Mouse (Mus musculus): Measurements from ENCODE around the gene Cdc42se2. TPM values are rescaled to one million over a fixed set of nuclear protein-coding genes. Genes with fewer than 3 reads are reported as not detected.

The Cdc42se2 gene
- polyA plus RNA-seq, 1 experiment from 2014 or later, result 72.1 TPM

- DNase-seq (ENCODE audit: low spot score) (no peak), ATAC-seq (ENCODE audit: low read depth) (no peak)
- no peak overlapping the region for H3K27ac ChIP-seq (replicated peaks; ENCODE audit: low read depth, low read length)
- no peak overlapping the region for H3K9ac ChIP-seq (ENCODE audit: low read depth, low read length)
- peaks cover 7% of the 10 kb centered on the region for H3K4me1 ChIP-seq (ENCODE audit: control insufficient read depth, insufficient read depth, low read length)
- H3K4me3 ChIP-seq (ENCODE audit: low read depth, low read length), result no peak overlapping the region
- no peaks in the 10 kb centered on the region for H3K36me3 ChIP-seq (ENCODE audit: control insufficient read depth, insufficient read depth, low read length)
- no peaks in the 10 kb centered on the region for H3K9me3 ChIP-seq (ENCODE audit: control insufficient read depth, low read length)
- H3K27me3 ChIP-seq (replicated peaks; ENCODE audit: control insufficient read depth, insufficient read depth, low read length), result no peaks in the 10 kb centered on the region
- WGBS, result 86% methylated on average over 3 of the region's 3 CpGs
- peak overlapping the region; percentile 68; the same call in 1 of the 2 replicates for H3K4me2 ChIP-seq (ENCODE audit: low read depth, low read length)
These were observed 1.9 kb downstream of the Cdc42se2 start for GRCm38 (mm10) chr11:54785566-54785965.

DNA sequence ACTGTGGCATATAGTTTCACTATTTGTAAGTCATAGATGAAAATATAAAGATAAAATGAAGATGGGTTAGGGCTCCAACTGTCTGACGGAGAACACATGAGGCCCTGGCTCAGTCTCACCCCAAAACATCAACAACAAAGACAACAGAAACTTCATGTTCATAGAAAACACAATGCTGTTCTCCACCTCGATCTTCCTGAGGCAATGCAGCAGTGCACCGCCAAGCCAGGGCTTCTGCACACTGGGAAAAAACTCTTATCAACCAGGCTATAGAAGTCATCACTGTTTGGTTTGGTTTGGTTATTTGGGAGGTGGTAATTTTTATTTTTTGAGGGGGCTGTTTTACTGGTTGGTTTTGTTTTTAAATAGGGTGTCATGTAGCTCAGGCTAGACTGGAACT is 3.0 kb downstream of the Cdc42se2 start:
- H3K9me3 ChIP-seq (ENCODE audit: control insufficient read depth, low read length), result no peaks in the 10 kb centered on the region
- H3K4me1 ChIP-seq (ENCODE audit: control insufficient read depth, insufficient read depth, low read length), result peaks cover 7% of the 10 kb centered on the region
- H3K4me3 ChIP-seq (ENCODE audit: low read depth, low read length), result no peak overlapping the region
- H3K36me3 ChIP-seq (ENCODE audit: control insufficient read depth, insufficient read depth, low read length), result no peaks in the 10 kb centered on the region
- no peak for ATAC-seq (ENCODE audit: low read depth)
- no peak overlapping the region for H3K4me2 ChIP-seq (ENCODE audit: low read depth, low read length)
- WGBS, result 89% methylated on average over 3 of the region's 3 CpGs
- H3K9ac ChIP-seq (ENCODE audit: low read depth, low read length), result no peak overlapping the region
- no peak overlapping the region for H3K27ac ChIP-seq (replicated peaks; ENCODE audit: low read depth, low read length)
- no peaks in the 10 kb centered on the region for H3K27me3 ChIP-seq (replicated peaks; ENCODE audit: control insufficient read depth, insufficient read depth, low read length)
- DNase-seq (ENCODE audit: low spot score), result no peak

GRCm38 (mm10) chr11:54782253-54782652 is 5.2 kb downstream of the Cdc42se2 start:
- Histone ChIP-seq H3K4me3 (ENCODE audit: low read depth, low read length) (no peak overlapping the region), H3K9ac (ENCODE audit: low read depth, low read length) (no peak overlapping the region), H3K4me1 (ENCODE audit: control insufficient read depth, insufficient read depth, low read length) (peaks cover 7% of the 10 kb centered on the region), H3K4me2 (ENCODE audit: low read depth, low read length) (no peak overlapping the region), H3K27me3 (replicated peaks; ENCODE audit: control insufficient read depth, insufficient read depth, low read length) (no peaks in the 10 kb centered on the region), H3K27ac (replicated peaks; ENCODE audit: low read depth, low read length) (no peak overlapping the region), H3K9me3 (ENCODE audit: control insufficient read depth, low read length) (no peaks in the 10 kb centered on the region), H3K36me3 (ENCODE audit: control insufficient read depth, insufficient read depth, low read length) (no peaks in the 10 kb centered on the region)
- DNase-seq (ENCODE audit: low spot score), result no peak
- no peak for ATAC-seq (ENCODE audit: low read depth)
- WGBS, result 86% methylated on average over 6 of the region's 6 CpGs

GRCm38 (mm10) chr11:54779946-54780345 is 7.5 kb downstream of the Cdc42se2 start:
- Histone ChIP-seq H3K4me3 (ENCODE audit: low read depth, low read length) (no peak overlapping the region), H3K4me1 (ENCODE audit: control insufficient read depth, insufficient read depth, low read length) (no peaks in the 10 kb centered on the region), H3K36me3 (ENCODE audit: control insufficient read depth, insufficient read depth, low read length) (no peaks in the 10 kb centered on the region), H3K27me3 (replicated peaks; ENCODE audit: control insufficient read depth, insufficient read depth, low read length) (no peaks in the 10 kb centered on the region), H3K4me2 (ENCODE audit: low read depth, low read length) (no peak overlapping the region), H3K27ac (replicated peaks; ENCODE audit: low read depth, low read length) (no peak overlapping the region), H3K9me3 (ENCODE audit: control insufficient read depth, low read length) (no peaks in the 10 kb centered on the region), H3K9ac (ENCODE audit: low read depth, low read length) (no peak overlapping the region)
- no peak for DNase-seq (ENCODE audit: low spot score)
- no peak for ATAC-seq (ENCODE audit: low read depth)
- WGBS, result 100% methylated on average over 1 of the region's 1 CpGs

DNA sequence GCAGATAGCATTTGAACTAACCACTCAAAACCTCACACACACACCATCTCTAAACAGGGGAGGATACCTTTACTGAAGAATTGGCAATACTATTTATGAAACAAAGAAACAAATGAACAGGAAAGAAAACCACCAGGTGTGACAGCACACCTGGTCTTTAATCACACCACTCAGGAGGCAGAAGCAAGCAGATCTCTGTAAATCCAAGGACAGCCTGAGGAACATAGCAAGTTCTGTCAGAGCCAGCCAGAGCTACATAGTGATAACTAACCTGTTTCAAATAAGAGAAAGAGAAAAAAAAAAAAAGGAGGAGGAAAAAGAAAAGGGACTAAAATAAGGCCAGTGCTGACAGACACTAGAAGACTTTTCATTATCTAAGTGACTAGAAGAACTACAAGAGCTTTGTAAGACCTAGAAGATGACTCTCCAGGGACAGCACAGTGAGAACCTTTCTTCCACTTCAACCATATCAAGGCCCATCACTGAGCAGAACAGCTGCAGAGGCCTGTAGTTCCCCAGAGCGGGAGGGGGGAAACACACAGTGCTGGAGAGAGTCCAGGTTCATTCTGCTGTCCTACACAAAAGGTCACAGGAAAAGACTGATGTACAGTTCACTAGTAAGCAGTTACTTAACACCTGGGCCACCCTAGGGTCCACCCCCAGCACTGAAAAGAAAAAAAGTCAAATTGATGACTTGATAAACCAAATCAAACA is 9.2 kb downstream of the Cdc42se2 start:
- Histone ChIP-seq H3K36me3 (ENCODE audit: control insufficient read depth, insufficient read depth, low read length) (no peaks in the 10 kb centered on the region), H3K27me3 (replicated peaks; ENCODE audit: control insufficient read depth, insufficient read depth, low read length) (no peaks in the 10 kb centered on the region), H3K4me2 (ENCODE audit: low read depth, low read length) (no peak overlapping the region), H3K4me1 (ENCODE audit: control insufficient read depth, insufficient read depth, low read length) (no peaks in the 10 kb centered on the region), H3K9ac (ENCODE audit: low read depth, low read length) (no peak overlapping the region), H3K27ac (replicated peaks; ENCODE audit: low read depth, low read length) (no peak overlapping the region), H3K9me3 (ENCODE audit: control insufficient read depth, low read length) (no peaks in the 10 kb centered on the region), H3K4me3 (ENCODE audit: low read depth, low read length) (no peak overlapping the region)
- peak; percentile 51 for DNase-seq (ENCODE audit: low spot score)
- no peak for ATAC-seq (ENCODE audit: low read depth)
- WGBS, result 56% methylated on average over 1 of the region's 1 CpGs

DNA sequence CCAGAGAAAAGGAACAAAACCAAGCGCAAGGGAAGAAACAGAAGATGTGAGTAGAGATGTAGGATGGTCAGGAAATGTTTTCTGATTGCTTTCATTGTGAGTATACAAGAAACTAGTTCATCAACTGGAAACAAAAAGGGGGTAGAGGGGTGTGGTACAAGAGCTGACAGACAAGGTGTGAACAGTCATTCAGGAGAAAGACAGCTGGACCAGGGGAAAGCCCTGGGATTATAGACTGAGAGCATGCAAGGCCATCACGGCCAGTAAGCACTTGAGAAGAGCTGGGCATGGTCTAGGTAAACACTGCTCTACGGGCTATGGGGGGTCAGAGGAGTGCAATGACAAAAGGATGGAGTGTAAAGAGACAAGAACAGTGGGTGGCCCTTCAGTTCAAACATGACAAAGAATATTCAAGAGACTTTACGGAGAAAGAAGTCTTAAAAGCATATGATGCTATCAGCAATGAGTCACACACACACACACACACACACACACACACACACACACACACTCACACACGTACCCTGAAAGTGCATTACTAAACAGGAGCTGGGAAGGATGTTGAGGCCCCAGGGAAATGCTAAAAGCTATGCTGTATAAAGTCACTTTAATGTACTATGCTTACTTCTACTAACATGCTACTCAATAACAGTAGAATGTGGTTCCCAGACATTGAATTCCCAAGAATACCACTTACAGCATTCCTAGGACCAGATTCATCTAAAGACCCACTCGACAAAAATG is 9.9 kb downstream of the Cdc42se2 start:
- Histone ChIP-seq H3K9me3 (ENCODE audit: control insufficient read depth, low read length) (no peaks in the 10 kb centered on the region), H3K27me3 (replicated peaks; ENCODE audit: control insufficient read depth, insufficient read depth, low read length) (no peaks in the 10 kb centered on the region), H3K4me3 (ENCODE audit: low read depth, low read length) (no peak overlapping the region), H3K27ac (replicated peaks; ENCODE audit: low read depth, low read length) (no peak overlapping the region), H3K9ac (ENCODE audit: low read depth, low read length) (no peak overlapping the region), H3K4me1 (ENCODE audit: control insufficient read depth, insufficient read depth, low read length) (no peaks in the 10 kb centered on the region), H3K36me3 (ENCODE audit: control insufficient read depth, insufficient read depth, low read length) (no peaks in the 10 kb centered on the region), H3K4me2 (ENCODE audit: low read depth, low read length) (no peak overlapping the region)
- DNase-seq (ENCODE audit: low spot score), result no peak
- ATAC-seq (ENCODE audit: low read depth), result no peak
- WGBS, result 77% methylated on average over 6 of the region's 6 CpGs

DNA sequence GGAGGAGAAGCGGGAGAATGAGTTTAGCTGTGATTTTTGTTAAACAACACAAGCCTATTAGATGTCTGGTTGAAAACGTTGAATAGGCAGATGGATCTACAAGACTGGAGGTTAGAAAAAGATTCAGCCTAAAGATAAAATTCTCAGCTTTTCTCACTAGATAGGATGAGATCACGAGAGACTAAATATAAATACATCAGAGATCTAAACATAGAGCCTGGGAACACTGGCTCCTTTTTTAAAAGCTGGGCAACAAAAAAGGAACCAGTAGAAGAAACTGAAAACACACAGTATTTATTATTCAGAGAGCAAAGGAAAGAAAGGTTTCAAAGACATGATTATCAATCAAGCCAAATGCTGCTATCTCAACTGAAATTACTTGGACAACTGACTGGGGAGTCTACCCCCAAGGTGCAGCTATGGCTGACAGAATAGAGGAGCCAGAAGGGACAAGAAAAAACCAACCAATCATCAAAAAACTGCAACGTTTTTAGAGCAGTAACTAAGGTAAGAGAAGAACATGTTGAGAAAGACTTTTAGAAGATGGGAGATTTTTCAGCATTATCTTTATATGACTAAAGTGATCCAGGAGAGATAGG is 10.6 kb downstream of the Cdc42se2 start:
- no peaks in the 10 kb centered on the region for H3K9me3 ChIP-seq (ENCODE audit: control insufficient read depth, low read length)
- H3K27me3 ChIP-seq (replicated peaks; ENCODE audit: control insufficient read depth, insufficient read depth, low read length), result no peaks in the 10 kb centered on the region
- WGBS, result 78% methylated on average over 4 of the region's 4 CpGs
- no peaks in the 10 kb centered on the region for H3K4me1 ChIP-seq (ENCODE audit: control insufficient read depth, insufficient read depth, low read length)
- no peak for ATAC-seq (ENCODE audit: low read depth)
- H3K4me3 ChIP-seq (ENCODE audit: low read depth, low read length), result no peak overlapping the region
- H3K9ac ChIP-seq (ENCODE audit: low read depth, low read length), result no peak overlapping the region
- no peak overlapping the region for H3K4me2 ChIP-seq (ENCODE audit: low read depth, low read length)
- no peak for DNase-seq (ENCODE audit: low spot score)
- no peaks in the 10 kb centered on the region for H3K36me3 ChIP-seq (ENCODE audit: control insufficient read depth, insufficient read depth, low read length)
- H3K27ac ChIP-seq (replicated peaks; ENCODE audit: low read depth, low read length), result no peak overlapping the region

DNA sequence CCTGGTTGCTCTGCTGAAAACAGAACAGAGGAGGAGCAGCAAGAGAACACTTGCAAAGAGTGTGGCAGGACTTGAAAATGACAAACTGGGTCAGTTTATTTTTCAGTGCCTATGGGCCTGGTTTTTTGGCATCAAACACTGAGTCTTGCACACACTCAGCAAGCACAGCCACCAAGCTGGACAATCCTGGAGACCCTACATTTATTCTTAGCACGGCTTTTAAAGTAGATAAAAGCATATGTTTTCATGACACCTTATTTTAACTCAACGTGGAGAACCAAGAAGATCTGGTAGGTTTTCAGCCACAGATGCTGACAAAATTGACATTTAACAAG is 11.1 kb downstream of the Cdc42se2 start:
- Histone ChIP-seq H3K4me3 (ENCODE audit: low read depth, low read length) (no peak overlapping the region), H3K36me3 (ENCODE audit: control insufficient read depth, insufficient read depth, low read length) (no peaks in the 10 kb centered on the region), H3K4me1 (ENCODE audit: control insufficient read depth, insufficient read depth, low read length) (no peaks in the 10 kb centered on the region), H3K9ac (ENCODE audit: low read depth, low read length) (no peak overlapping the region), H3K27ac (replicated peaks; ENCODE audit: low read depth, low read length) (no peak overlapping the region), H3K9me3 (ENCODE audit: control insufficient read depth, low read length) (no peaks in the 10 kb centered on the region), H3K4me2 (ENCODE audit: low read depth, low read length) (no peak overlapping the region), H3K27me3 (replicated peaks; ENCODE audit: control insufficient read depth, insufficient read depth, low read length) (no peaks in the 10 kb centered on the region)
- DNase-seq (ENCODE audit: low spot score), result no peak
- WGBS, result 88% methylated on average over 2 of the region's 2 CpGs
- ATAC-seq (ENCODE audit: low read depth), result no peak

Measured in embryonic facial prominence, embryonic 14.5 days (tissue).